Mouse (Mus musculus): ENCODE results near the gene Nell2. TPM values are rescaled to one million over a fixed set of nuclear protein-coding genes. Genes with fewer than 3 reads are reported as not detected.

Nell2 gene
- polyA plus RNA-seq, 1 experiment from 2014 or later = 1.1 TPM

DNA sequence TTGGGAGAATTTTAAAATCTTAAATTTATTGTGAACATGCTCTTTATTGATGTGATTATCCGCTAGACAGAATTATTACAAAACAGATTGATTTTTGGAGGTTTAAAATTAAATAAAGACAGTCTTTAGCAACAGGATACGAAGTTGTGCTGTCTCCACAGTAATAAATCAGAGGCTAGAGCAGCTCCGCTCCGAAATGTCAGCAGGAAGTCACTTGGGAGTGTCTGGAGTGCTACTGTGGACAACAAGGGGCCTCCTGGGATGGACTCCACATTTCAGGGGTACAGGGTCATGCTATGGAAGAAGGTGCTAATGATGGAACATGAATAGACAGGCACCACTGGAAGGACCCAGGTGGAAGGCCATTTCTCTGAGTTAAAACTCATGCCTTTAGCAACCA is 211.7 kb downstream of the Nell2 start:
- Histone ChIP-seq H3K27ac (no peak overlapping the region), H3K27me3 (replicated peaks) (no peaks in the 10 kb centered on the region), H3K9me3 (replicated peaks) (no peaks in the 10 kb centered on the region), H3K4me1 (no peaks in the 10 kb centered on the region), H3K4me2 (no peak overlapping the region), H3K9ac (no peak overlapping the region), H3K4me3 (no peak overlapping the region), H3K36me3 (no peaks in the 10 kb centered on the region)
- WGBS (ENCODE audit: insufficient replicate concordance) = 50% methylated on average over 4 of the region's 4 CpGs
- no peak for ATAC-seq

- H3K4me3 ChIP-seq = no peak overlapping the region
- H3K4me1 ChIP-seq = no peaks in the 10 kb centered on the region
- H3K9me3 ChIP-seq (replicated peaks) = no peaks in the 10 kb centered on the region
- no peaks in the 10 kb centered on the region for H3K36me3 ChIP-seq
- no peak overlapping the region for H3K4me2 ChIP-seq
- no peak for ATAC-seq
- 83% methylated on average over 5 of the region's 5 CpGs for WGBS (ENCODE audit: insufficient replicate concordance)
- H3K27ac ChIP-seq = no peak overlapping the region
- no peak overlapping the region for H3K9ac ChIP-seq
- H3K27me3 ChIP-seq (replicated peaks) = no peaks in the 10 kb centered on the region
Observed at GRCm38 (mm10) chr15:95314808-95315145, 213.6 kb downstream of the Nell2 start.

DNA sequence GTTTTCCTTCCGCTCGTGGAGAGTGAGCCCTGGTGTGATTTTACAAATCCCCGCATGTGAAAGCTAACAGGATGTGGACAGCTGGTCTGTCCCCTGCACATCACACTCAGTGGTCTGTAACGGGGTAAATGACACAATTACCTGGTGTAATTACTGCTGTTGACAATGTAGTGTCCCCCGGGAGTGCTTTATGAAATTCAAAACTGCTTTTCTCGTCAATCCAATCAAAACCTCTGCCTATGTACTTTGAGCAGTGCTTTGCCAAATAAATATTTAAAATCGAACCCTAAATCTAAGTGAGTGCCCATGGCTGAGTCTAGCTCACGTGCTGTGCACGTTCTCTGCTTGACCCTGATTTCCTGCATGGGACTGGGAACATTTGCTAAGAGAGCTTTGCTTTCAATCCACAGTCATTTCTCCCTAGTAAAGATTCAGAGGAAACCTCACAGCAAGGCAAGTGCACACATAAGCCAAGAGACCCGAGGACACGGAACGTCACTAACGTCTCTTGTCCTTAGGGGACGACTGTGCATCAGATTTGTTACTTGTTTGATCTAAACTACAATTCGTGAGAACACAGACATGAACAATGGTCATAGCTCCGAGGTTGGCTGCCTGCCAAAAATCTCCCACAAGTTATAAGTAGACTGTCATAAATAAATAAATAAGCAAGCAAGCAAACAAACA is 214.1 kb downstream of the Nell2 start:
- Histone ChIP-seq H3K4me1 (no peaks in the 10 kb centered on the region), H3K36me3 (no peaks in the 10 kb centered on the region), H3K4me3 (no peak overlapping the region), H3K9me3 (replicated peaks) (no peaks in the 10 kb centered on the region), H3K27me3 (replicated peaks) (no peaks in the 10 kb centered on the region), H3K27ac (no peak overlapping the region), H3K9ac (no peak overlapping the region), H3K4me2 (no peak overlapping the region)
- no peak for ATAC-seq
- 62% methylated on average over 16 of the region's 16 CpGs for WGBS (ENCODE audit: insufficient replicate concordance)

DNA sequence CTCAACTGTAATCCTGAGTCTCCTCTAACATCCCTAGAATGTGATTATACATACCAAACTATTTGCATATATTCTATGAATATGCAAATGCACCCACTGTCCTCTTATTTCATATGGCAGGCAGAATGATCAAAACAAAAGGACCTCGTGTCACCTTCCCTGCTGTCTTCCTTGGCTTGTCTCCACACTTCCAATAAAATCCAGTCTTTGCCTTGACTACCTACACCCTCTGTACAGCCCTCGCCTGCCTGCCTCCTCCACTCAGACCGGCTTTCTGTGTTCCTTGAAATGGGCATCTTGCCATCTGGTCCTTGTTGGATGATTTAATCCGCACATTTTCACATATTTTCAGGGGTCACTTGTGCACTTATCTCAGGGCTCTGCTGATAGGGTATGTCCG is 215.1 kb downstream of the Nell2 start:
- no peak overlapping the region for H3K4me3 ChIP-seq
- no peaks in the 10 kb centered on the region for H3K9me3 ChIP-seq (replicated peaks)
- no peak overlapping the region for H3K4me2 ChIP-seq
- WGBS (ENCODE audit: insufficient replicate concordance) = 64% methylated on average over 5 of the region's 5 CpGs
- no peaks in the 10 kb centered on the region for H3K27me3 ChIP-seq (replicated peaks)
- no peaks in the 10 kb centered on the region for H3K36me3 ChIP-seq
- H3K27ac ChIP-seq = no peak overlapping the region
- ATAC-seq = no peak
- no peak overlapping the region for H3K9ac ChIP-seq
- no peaks in the 10 kb centered on the region for H3K4me1 ChIP-seq

GRCm38 (mm10) chr15:95304102-95304501 is 224.3 kb downstream of the Nell2 start:
- no peaks in the 10 kb centered on the region for H3K27me3 ChIP-seq (replicated peaks)
- no peak overlapping the region for H3K27ac ChIP-seq
- H3K4me3 ChIP-seq = no peak overlapping the region
- H3K4me1 ChIP-seq = no peaks in the 10 kb centered on the region
- no peak for ATAC-seq
- no peaks in the 10 kb centered on the region for H3K9me3 ChIP-seq (replicated peaks)
- 71% methylated on average over 8 of the region's 8 CpGs for WGBS (ENCODE audit: insufficient replicate concordance)
- H3K36me3 ChIP-seq = no peaks in the 10 kb centered on the region
- no peak overlapping the region for H3K4me2 ChIP-seq
- H3K9ac ChIP-seq = no peak overlapping the region

- Histone ChIP-seq H3K4me1 (no peaks in the 10 kb centered on the region), H3K4me2 (no peak overlapping the region), H3K9ac (no peak overlapping the region), H3K9me3 (replicated peaks) (no peaks in the 10 kb centered on the region), H3K27ac (no peak overlapping the region), H3K36me3 (no peaks in the 10 kb centered on the region), H3K27me3 (replicated peaks) (no peaks in the 10 kb centered on the region), H3K4me3 (no peak overlapping the region)
- WGBS (ENCODE audit: insufficient replicate concordance) = 73% methylated on average over 10 of the region's 10 CpGs
- no peak for ATAC-seq
Observed at GRCm38 (mm10) chr15:95296561-95296960, 231.8 kb downstream of the Nell2 start.

- Histone ChIP-seq H3K27ac (no peak overlapping the region), H3K36me3 (no peaks in the 10 kb centered on the region), H3K27me3 (replicated peaks) (no peaks in the 10 kb centered on the region), H3K4me1 (no peaks in the 10 kb centered on the region), H3K9ac (no peak overlapping the region), H3K4me3 (no peak overlapping the region), H3K9me3 (replicated peaks) (no peaks in the 10 kb centered on the region), H3K4me2 (no peak overlapping the region)
- WGBS (ENCODE audit: insufficient replicate concordance) = 59% methylated on average over 10 of the region's 10 CpGs
- ATAC-seq = no peak
Observed at GRCm38 (mm10) chr15:95289047-95289446, 239.3 kb downstream of the Nell2 start.

DNA sequence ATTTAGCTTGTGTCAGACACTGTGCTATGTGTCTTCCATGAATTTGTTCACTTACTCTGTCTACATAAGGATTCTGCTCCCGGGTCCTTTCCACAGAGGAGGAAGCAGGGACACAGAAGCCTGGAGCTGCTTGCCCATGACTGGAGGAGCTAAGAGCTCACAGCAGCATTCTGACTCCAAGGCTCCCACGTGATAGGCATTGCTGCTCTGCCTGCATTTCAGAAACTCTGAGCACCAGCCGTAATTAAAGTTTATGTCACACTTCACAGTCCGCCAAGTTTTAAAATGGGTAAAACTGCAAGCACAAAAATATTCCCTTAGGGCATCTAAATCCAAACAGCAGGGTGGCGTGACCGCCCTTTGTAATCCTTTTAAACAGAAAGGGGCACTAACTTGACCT is 243.2 kb downstream of the Nell2 start:
- 66% methylated on average over 6 of the region's 6 CpGs for WGBS (ENCODE audit: insufficient replicate concordance)
- Histone ChIP-seq H3K4me3 (no peak overlapping the region), H3K27ac (no peak overlapping the region), H3K4me2 (no peak overlapping the region), H3K36me3 (no peaks in the 10 kb centered on the region), H3K9me3 (replicated peaks) (no peaks in the 10 kb centered on the region; the same call in 1 of the 2 replicates), H3K9ac (no peak overlapping the region), H3K27me3 (replicated peaks) (no peaks in the 10 kb centered on the region), H3K4me1 (no peaks in the 10 kb centered on the region)
- ATAC-seq = no peak

- Histone ChIP-seq H3K9ac (no peak overlapping the region), H3K27ac (no peak overlapping the region), H3K4me3 (no peak overlapping the region), H3K4me1 (no peaks in the 10 kb centered on the region), H3K36me3 (no peaks in the 10 kb centered on the region), H3K9me3 (replicated peaks) (no peaks in the 10 kb centered on the region; the same call in 1 of the 2 replicates), H3K27me3 (replicated peaks) (no peaks in the 10 kb centered on the region), H3K4me2 (no peak overlapping the region)
- no peak for ATAC-seq
- 72% methylated on average over 2 of the region's 2 CpGs for WGBS (ENCODE audit: insufficient replicate concordance)
Observed at GRCm38 (mm10) chr15:95280986-95281385, 247.4 kb downstream of the Nell2 start.

- Histone ChIP-seq H3K4me2 (no peak overlapping the region), H3K4me3 (no peak overlapping the region), H3K36me3 (no peaks in the 10 kb centered on the region), H3K9me3 (replicated peaks) (no peaks in the 10 kb centered on the region; the same call in 1 of the 2 replicates), H3K4me1 (no peaks in the 10 kb centered on the region), H3K9ac (no peak overlapping the region), H3K27ac (no peak overlapping the region), H3K27me3 (replicated peaks) (no peaks in the 10 kb centered on the region)
- WGBS (ENCODE audit: insufficient replicate concordance) = 76% methylated on average over 4 of the region's 4 CpGs
- ATAC-seq = no peak
Observed at GRCm38 (mm10) chr15:95278001-95278400, 250.4 kb downstream of the Nell2 start.

DNA sequence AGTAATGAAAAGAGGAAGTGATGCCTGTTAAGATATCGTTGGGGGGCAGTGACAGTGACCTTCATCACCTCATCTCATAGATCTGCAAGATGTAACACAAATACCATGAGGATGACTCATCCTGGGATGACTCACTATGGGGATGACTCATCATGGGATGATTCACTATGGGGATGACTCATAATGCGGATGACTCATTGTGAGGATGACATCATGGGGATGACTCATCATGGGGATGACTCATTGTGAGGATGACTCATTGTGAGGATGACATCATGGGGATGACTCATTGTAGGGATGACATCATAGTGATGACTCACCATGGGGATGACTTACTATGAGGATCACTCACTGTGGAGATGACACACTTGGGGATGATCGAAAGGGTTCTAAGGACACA is 251.8 kb downstream of the Nell2 start:
- no peak overlapping the region for H3K4me3 ChIP-seq
- H3K27ac ChIP-seq = no peak overlapping the region
- H3K4me2 ChIP-seq = no peak overlapping the region
- no peaks in the 10 kb centered on the region for H3K27me3 ChIP-seq (replicated peaks)
- 66% methylated on average over 3 of the region's 3 CpGs for WGBS (ENCODE audit: insufficient replicate concordance)
- ATAC-seq = no peak
- H3K9ac ChIP-seq = no peak overlapping the region
- no peaks in the 10 kb centered on the region for H3K36me3 ChIP-seq
- no peaks in the 10 kb centered on the region for H3K9me3 ChIP-seq (replicated peaks)
- no peaks in the 10 kb centered on the region for H3K4me1 ChIP-seq

DNA sequence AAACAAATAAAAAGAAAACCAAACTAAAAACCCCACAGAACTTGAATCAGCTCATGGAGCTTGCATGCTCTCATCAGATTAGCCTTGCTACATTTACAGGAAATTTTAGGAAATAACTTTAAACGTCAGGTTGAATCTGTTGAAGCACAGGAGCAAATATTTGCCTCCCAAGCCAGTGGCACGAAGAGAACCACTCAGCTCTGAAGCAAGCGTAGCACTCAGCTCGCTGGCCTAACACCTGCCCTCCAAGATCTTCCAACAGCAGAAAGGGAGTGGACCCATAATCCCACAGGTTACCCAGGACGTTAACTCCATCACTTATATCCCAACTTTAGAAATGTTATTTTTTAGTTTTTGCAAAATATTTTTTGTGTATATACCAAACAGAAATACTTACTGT is 252.8 kb downstream of the Nell2 start:
- no peak for ATAC-seq
- no peak overlapping the region for H3K4me3 ChIP-seq
- no peak overlapping the region for H3K27ac ChIP-seq
- H3K4me2 ChIP-seq = no peak overlapping the region
- WGBS (ENCODE audit: insufficient replicate concordance) = 57% methylated on average over 5 of the region's 5 CpGs
- H3K9me3 ChIP-seq (replicated peaks) = no peaks in the 10 kb centered on the region
- H3K9ac ChIP-seq = no peak overlapping the region
- no peaks in the 10 kb centered on the region for H3K27me3 ChIP-seq (replicated peaks)
- H3K4me1 ChIP-seq = no peaks in the 10 kb centered on the region
- H3K36me3 ChIP-seq = no peaks in the 10 kb centered on the region

DNA sequence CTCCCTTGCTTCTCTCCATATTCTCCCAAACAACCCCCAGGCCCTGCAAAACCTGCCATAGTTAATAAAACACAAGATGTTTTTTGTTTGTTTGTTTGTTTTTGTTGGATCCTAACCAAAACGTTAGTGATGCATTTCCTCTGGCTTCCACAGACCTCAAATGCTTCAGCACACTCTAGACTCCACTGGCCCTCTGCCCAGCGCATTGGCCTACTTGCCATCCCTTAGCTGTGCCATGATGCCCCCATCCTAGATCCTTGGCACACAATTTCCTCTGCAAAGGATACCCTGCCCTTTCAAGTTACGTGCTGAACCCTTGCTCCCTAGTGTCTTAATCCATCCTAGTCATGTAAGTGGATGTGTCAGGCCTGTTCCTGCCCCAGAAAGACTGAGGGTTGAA is 255.1 kb downstream of the Nell2 start:
- Histone ChIP-seq H3K4me3 (no peak overlapping the region), H3K9me3 (replicated peaks) (no peaks in the 10 kb centered on the region), H3K4me2 (no peak overlapping the region), H3K27ac (no peak overlapping the region), H3K9ac (no peak overlapping the region), H3K36me3 (no peaks in the 10 kb centered on the region), H3K27me3 (replicated peaks) (no peaks in the 10 kb centered on the region), H3K4me1 (no peaks in the 10 kb centered on the region)
- WGBS (ENCODE audit: insufficient replicate concordance) = 57% methylated on average over 3 of the region's 3 CpGs
- ATAC-seq = no peak

Measured in liver, embryonic 12.5 days (tissue).